Mouse (Mus musculus) monocyte, adult 5-6 weeks (primary cell): ENCODE data around the gene Camkmt. TPM values are rescaled to one million over a fixed set of nuclear protein-coding genes. Genes with fewer than 3 reads are reported as not detected.

Experiments used
- ATAC-seq: fragments of 153-309, 156-312 bp; replicated peaks from 2 replicates; pipeline ENCODE4 v1.8.0; 2017; ENCODE audit warnings: mild to moderate bottlenecking; ENCODE audit not compliant: low TSS enrichment, insufficient number of reproducible peaks, severe bottlenecking, poor library complexity, low FRiP score
- total RNA-seq: library from RNA; stranded (forward); fragments of 200-1000, 200-491, 200-594 nt; gene quantifications from 3 replicates; pipeline ENCODE4 v1.2.3, GENCODE M21; 2017

The Camkmt gene
- total RNA-seq, 1 experiment from 2014 or later: 1.9 TPM

DNA sequence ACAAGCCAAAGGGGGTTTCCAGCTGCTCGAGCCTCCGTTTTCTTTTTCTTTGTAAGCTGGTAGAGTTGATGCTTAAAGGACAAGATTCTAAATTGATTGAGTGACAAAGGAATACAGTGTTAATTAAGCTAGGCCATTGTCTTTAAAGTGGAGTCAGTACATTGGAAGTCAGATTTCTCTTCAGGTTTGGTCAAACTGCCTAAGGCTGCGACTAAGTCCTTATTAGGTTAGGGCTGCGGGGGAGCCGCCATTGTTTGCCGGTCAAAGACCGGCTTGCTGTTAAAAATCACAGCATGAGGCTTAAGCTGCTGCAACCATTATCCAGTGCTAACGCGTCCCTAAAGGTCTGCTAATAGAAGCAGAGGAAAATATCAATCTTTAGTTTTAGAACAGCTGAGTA is 166.6 kb downstream of the Camkmt start:
- no peak for ATAC-seq

DNA sequence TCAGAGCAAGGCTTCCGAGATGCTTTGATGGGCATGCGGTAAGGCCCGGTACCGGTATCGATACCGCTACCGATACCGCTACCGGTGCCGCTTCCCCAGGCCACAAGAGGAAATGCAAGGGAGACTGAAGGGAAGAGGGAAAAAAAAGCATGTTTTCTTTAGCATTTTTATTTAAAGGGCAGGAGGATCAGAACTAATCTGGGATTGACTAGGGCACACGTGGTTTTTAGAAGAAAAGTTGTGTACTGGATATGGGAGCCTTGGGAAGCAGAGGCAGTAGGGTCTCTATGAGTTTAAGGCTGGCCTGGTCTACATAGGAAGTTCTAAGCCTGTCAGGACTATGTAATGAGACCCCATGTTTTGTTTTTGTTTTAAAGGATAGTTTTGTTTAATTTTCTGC is 167.0 kb downstream of the Camkmt start:
- ATAC-seq: no peak

DNA sequence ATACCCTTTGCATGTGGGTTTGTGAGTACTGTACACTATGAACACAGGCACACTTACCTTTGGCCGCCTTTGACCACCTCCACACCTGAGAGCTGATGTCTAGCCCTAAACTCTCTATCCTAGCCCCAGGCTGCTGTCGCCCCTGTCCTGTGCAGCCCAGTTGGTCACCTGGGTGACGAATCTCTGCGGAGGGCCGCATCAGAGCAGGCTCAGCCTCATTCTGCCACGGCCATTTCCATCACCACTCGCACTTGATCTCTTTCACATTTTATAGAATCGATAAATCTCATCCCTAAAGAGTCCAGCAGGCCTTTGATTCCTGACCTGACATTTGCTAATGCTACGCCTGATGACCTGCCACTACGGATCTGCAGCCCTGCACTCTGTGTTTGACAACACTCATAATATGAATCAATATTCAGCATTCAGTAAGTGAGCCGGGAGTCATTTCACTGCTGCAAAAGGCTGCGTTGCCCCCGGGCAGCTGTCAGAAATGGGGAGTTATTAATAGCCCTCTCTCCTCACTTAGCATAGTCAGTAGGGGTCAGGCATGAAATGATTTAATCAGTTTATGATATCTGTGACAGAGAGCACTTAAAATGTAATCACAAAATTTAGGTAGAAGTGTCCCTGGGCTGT is 168.5 kb downstream of the Camkmt start:
- no peak for ATAC-seq

DNA sequence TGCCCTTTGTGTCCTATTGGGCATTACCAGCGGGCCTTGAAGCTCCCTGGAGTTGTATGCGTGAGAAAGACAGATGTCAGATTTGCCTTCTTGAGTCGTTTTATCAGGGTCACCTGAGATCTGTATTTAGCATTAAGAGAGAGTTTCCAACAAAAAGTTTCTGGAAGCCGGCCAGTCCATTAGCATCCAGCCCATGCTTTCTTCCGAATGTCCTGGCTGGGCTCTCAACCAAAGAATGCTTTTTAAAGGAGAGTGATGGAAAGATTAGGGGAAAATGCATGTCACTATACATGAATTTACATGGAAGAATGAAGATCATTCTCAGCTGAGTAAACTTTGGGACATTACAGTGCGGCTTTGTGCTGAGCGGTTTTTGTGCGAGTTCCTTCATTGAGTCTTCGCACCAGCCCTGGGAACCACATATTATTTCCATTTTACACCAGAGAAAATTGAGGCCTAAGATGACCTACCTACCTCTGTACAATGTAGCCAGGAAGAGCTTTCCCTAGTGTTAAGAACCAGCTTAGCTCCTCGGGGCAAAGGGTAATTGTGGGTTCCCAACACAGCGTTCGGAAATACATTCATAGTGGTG is 176.6 kb downstream of the Camkmt start:
- no peak for ATAC-seq

DNA sequence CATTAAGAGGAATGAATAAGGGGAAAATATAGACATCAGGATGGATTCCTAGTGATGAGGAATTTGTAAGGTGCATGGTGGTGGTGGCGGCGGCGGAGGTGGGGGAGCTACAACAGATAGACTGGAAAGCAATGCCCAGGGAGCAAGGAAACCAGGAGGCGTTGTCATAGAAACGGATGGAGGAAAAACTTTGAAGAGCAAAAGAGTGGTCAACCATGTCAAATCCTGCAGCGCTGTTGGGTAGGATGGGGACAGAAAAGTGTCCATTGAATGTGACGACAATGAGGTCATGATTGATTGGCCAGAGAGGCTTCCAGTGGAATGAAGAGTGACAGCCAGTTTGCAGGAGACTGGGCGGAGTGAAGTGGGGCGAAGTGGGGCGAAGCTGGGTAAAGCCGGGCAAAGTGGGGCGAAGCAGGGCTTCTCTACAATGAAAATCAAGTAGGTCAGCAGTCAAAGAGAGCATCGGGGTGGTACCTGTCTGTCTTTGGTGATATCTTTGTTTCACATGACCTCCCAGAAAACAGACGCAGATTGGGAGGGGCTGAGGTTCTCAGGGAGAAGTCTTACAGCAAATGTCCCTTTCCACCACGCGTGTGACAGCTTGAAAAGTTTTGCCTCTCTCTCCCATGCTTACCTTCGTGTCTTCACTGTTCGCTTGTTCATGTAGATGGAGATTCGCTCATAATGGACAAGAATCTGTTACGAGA is 181.3 kb downstream of the Camkmt start:
- ATAC-seq: no peak

DNA sequence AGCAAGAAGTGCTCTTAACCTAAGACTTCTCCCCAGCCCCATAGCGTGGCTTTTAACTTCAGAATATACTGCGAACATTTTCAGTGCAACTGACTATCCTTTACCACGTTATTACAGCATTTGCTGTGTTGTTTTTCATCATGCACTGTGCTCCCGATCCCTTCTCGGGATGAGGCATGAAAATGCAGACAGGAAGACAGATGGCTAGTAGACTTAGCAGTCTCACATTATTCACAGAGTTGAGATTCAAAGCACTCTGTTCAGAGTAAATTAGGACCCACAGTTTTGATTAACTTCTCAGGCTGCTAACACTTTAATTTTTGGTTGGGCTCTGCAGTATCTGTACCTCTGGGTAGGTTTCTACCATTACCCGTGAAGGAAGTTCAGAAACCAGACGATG is 189.4 kb downstream of the Camkmt start:
- no peak for ATAC-seq

DNA sequence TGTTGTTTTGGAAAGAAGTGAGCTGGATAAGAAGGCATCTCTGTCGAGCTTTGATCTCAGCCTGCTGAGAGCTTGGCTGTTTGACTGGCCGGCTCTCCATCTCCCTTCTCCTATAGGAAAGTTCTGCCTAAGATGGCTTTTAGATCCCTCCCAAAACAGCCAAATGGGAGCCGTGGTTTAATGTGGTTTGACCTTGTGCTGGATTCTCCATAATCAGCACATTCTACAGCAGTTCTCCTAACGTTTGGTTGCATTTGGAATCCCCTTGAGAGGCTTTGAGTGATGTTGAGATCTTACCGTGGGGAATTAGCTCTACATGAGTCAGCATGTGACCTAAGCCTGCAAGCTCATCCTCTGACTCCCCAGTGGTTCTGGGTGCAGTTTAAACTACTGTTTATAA is 192.1 kb downstream of the Camkmt start:
- no peak for ATAC-seq

DNA sequence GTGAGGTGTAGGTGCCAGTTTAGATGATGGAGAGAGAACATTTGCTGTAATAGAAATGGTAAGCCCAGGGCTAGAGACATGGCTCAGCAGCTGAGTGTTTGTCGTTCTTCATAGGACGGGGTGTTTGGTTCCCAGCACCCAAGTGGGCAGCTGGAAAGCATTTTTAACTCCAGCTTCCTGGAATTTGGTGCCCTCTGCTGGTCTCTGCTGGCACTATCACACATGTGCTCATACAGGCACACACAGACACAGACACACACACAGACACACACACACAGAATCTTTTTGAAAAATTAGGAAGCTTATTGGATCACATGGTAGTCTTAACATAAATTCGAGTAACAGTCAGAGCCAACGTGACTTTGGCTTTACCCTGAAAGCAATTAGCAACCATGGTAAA is 200.8 kb downstream of the Camkmt start:
- no peak for ATAC-seq

DNA sequence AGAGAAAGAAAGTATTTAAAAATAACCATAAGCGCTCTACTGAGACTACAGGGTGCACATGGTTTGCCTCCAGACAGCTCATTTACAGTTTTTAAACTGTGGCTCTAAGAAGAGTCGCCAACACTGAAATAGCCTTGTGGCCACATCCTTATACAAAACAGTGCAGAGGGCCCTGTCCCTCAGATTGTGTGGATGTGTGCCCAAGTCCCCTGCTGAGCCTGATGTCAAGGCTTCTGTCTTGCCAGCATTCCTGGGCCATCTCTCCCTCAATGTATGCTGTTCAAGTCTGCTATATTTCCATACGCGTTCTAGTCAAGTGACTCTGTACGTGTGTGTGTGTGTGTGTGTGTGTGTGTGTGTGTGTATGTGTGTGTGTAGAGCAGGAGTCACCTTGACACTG is 201.2 kb downstream of the Camkmt start:
- ATAC-seq: no peak

DNA sequence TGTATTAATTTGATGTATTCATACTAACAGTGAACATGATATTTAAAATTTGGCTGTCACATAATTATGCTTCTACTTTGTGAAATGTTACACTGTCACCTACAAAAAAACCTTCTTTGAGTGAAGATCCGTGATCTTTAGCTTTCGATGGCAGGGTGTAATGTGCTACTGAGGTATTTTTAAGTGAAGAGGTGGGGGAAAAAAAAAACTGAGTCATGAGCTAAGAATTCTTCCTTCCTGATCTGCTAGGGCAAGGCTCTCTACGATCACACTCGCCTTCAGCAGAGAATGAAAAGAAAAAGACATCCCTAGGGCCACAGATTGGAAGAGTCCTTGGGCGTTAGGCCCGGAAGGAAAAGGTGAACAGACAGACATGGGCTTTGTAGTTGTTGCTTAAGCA is 201.9 kb downstream of the Camkmt start:
- no peak for ATAC-seq

DNA sequence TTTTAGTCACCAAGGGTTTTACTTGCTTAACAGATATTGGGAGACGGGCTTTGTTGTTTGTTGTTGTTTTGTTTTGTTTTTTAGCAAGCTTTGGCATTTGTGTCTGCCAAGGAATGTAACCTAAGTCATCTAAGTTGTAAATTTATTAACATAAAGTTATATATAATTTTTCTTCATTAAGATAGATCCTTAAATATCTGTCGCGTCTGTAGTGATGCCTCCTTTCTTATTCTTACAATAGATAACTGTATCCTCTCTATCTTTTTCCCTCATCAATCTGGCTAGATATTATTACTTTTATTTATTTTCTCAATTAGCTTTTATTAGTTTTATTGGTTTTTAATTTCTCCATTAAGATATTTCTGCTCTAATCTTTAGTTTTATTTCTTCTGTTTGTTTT is 213.3 kb downstream of the Camkmt start:
- no peak for ATAC-seq

DNA sequence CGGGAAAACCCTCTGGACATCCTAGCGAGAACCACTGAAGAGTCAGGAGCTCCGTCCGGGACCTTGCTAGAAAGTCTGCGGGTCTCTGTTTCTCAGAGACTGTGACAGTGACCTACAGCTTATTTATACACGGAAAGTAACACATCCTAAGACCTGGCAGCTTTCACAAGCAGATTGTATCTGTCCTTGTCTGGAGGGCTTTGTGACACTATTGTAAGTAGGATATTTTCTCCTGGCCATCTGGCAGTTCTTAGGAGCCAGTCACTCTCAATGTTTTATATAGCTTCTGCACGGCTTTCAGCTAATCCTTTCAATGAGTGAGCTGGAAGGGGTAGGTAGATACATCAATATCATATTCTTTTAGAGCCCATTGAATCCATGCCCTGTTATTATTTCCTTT is 218.2 kb downstream of the Camkmt start:
- ATAC-seq: no peak

DNA sequence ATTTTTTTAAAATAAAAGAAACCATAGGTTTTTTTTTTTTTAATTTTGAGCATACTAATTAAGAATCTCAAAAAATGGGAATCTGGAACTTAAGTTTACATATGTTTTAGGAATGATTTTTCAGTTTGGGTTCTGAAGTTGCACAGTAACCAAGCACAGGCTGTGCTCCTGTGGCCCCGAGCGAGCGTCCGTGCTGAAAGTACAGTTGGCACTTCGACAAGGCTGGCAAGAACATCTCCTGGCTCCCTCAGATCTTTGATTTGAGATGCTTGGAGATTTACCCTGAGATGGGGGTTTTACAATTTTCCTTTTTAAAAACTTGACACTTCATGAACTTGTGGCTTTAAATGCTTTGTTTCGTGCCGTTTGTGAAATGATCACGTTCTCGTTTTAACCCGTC is 218.7 kb downstream of the Camkmt start:
- ATAC-seq: no peak

DNA sequence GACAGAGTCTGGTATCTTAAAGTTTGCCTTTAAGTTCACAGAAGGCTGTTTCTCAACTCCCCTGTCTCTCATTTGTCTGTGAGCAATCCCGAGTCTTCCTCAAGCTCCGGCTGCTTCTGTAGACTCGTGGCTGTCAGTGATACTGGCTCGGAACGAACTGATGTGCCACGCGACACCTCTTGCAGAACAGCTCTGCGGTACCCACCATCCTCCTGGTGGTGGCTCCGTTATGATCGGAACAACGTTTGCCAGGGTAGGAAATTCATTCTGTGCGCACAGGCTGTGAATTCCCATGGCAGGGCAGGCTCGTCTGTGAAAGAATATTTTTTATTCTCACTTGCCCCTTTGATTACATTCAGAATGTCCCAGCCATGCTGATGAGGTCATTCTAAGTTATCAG is 221.0 kb downstream of the Camkmt start:
- ATAC-seq: no peak

DNA sequence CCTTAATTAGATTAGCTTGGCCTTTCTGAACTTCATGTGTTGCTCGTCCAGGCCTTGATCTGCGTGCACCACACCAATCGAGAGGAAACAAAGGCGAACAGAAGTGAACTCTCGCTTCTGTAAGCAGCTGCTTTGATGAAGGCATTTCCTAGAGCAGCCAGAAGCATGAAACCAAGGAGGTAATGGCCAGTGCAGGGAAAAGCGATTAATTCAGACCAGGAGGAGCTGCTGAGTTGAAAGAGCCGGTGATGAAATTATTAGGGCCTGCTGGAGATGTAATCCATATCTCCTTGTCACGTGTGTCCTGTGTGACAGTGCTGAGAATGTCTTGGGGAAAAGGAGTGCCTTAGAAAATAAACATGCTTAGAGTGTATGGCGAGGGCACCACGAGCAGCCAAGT is 228.0 kb downstream of the Camkmt start:
- ATAC-seq: no peak

DNA sequence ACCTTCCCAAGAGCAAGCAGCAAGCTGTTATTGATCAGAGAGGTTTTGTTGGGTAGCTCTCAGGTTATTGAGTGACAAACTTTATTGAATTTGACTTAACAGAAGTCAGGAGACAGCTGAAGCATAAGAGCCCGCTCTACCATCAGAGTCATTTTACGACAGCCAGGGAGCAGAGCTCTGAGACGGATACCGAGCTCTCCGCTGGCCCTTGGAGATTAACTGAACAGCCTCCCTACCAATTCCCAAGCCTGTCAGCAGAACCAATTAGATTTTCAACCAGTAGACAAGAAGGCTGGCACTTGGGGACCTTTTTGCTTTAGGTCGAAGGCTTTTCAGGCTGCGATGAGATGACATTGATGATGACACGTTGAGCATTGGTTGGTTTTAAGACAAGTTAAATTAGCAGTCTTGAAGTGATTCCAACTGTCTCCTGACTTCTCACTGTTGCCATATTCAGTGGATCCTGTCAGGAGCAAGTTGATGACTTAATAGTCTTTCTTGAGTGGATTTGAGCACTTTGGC is 229.5 kb downstream of the Camkmt start:
- no peak for ATAC-seq

DNA sequence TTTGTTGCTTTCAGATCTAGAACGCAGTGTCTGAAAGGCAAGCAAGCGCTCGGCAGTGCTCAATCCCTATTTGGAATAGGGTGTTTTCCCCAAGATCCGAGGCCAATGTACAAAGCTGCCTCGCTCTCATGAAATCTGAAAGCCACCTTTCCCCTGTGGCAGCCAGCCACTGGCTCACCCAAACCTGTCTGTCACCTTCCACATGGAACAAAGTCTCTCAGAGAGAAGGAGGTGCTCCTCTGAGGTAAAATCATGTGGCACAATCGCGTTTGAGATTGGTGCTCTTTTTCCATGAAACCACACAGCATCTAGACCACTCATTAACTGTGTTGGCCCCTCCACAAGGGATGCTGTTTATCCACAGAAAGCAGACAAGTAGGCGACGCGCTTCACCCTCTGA is 238.5 kb downstream of the Camkmt start:
- ATAC-seq: no peak

DNA sequence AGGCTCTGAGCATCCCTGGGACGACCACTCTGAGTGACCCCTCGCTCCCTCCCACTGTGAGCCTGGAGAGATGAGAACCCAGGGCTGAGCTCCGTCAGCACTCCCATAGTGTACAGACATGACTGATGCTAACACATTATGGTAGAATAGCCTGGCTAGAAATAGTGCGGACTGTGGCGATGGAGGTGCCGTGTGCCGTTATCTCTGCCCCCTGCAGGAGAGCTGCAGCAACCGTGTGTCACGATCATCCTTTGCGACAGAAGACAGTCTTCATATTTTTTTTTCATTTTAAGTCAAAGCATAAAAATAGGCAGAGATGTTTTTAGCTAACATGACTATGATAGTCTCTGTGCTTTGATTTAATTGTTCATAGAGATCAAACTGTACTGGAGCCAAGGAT is 245.1 kb downstream of the Camkmt start:
- no peak for ATAC-seq

DNA sequence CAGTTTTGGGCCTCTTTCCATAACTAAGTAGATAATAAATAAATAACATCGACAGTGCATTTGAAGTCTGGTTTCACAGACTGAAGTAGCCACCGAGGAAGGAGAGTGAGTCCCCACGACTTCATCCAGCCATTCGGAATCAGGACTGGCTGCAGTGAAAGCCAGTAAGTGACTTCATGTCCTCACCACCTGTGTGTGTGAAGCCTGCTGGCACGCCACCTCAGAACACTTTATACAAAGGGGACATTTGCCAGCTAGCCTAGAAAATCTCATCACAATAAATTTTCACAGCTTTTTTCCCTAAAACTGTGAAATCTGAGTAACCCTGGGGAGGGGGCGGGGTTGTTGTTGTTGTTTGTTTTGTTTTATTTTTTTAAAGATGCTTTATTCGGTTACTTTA is 247.3 kb downstream of the Camkmt start:
- no peak for ATAC-seq

DNA sequence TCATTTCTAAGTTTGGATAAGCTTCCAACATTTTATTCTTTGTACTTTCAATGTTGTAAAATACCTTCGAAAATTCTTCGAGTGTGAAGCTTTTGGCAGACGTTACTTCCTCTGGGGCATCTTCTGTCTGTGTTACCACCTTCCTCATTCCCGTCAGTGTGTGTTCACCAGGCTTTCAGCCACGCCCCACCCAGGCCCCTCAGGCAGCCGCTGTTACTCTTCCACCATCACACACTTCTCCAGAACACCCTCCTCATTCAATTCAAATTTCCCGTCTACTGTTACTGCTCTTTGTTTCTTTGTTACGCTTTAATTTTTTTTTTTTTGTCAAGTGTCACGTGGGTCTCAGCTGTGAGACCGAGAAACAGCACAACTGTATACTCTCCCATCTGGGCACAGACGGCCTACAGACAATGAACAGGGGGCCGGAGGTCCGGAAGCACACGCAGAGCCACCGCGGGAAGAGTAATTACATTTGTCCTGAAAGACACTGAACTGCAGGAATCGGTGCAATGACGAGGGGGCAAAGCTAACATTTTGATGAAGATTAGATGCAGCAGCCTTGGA is 250.9 kb downstream of the Camkmt start:
- ATAC-seq: no peak
